Mouse (Mus musculus) ES-E14 (cell line): ENCODE results near the gene Gpbp1.

Source experiments
- MAFK ChIP-seq: IDR thresholded peaks from 2 replicates; pipeline ENCODE4 v1.6.1; 2014; ENCODE audit warnings: mild to moderate bottlenecking, low read depth, low read length, inconsistent platforms; ENCODE audit not compliant: insufficient read depth
- ZNF384 ChIP-seq: IDR thresholded peaks from 2 replicates; pipeline ENCODE4 v1.6.1; 2012; ENCODE audit warnings: low read depth, low read length, inconsistent platforms

GRCm38 (mm10) chr13:111394904-111395303 is 95.0 kb downstream of the Gpbp1 start:
- no peak for TF ChIP-seq MAFK
- TF ChIP-seq ZNF384: no peak
